Mouse (Mus musculus) heart, embryonic 11.5 days (tissue): ENCODE data around the gene Atp11c. TPM values are rescaled to one million over a fixed set of nuclear protein-coding genes. Genes with fewer than 3 reads are reported as not detected.

ENCODE experiments used
- ATAC-seq: fragments of 200-750 bp; cut with Nextera tagmentation; replicated peaks from 2 replicates; pipeline ENCODE4 v1.8.0; 2017; ENCODE audit warnings: moderate library complexity; ENCODE audit not compliant: insufficient number of reproducible peaks, low FRiP score, low TSS enrichment
- H3K27ac ChIP-seq: fragments of 300-500 bp; sonication (generic); 2 replicates; pipeline ENCODE4 v1.5.1; 2014; ENCODE audit warnings: mild to moderate bottlenecking, low read depth, low read length
- H3K27me3 ChIP-seq: fragments of 300-500 bp; sonication (generic); 2 replicates; pipeline ENCODE4 v1.6.1; 2014; ENCODE audit warnings: mild to moderate bottlenecking, low read length, mixed read lengths; ENCODE audit not compliant: control insufficient read depth, insufficient read depth
- H3K36me3 ChIP-seq: fragments of 300-500 bp; sonication (generic); 2 replicates; pipeline ENCODE4 v1.6.1; 2014; ENCODE audit warnings: mild to moderate bottlenecking, low read length, moderate library complexity, mixed read lengths; ENCODE audit not compliant: control insufficient read depth, insufficient read depth
- H3K4me1 ChIP-seq: fragments of 300-500 bp; sonication (generic); 2 replicates; pipeline ENCODE4 v1.6.1; 2014; ENCODE audit warnings: low read length; ENCODE audit not compliant: control insufficient read depth, insufficient read depth
- H3K4me2 ChIP-seq: fragments of 300-500 bp; sonication (generic); 2 replicates; pipeline ENCODE4 v1.6.1; 2014; ENCODE audit warnings: mild to moderate bottlenecking, moderate library complexity
- H3K4me3 ChIP-seq: fragments of 300-500 bp; sonication (generic); 2 replicates; pipeline ENCODE4 v1.5.1; 2014; ENCODE audit warnings: low read depth, low read length
- H3K9ac ChIP-seq: fragments of 300-500 bp; sonication (generic); 2 replicates; pipeline ENCODE4 v1.6.1; 2014; ENCODE audit warnings: mild to moderate bottlenecking, low read depth, low read length, moderate library complexity
- H3K9me3 ChIP-seq: fragments of 300-500 bp; sonication (generic); replicated peaks from 2 replicates; pipeline ENCODE4 v1.6.1; 2016; ENCODE audit warnings: low read length; ENCODE audit not compliant: control insufficient read depth
- WGBS: fragments of 180-500 bp; shearing (Covaris S2); extraction: QIAGEN DNeasy Blood & Tissue Kit; methylation state at CpG from one replicate; pipeline ENCODE4 v1.1.7; 2014; ENCODE audit not compliant: insufficient replicate concordance; 5-methylcytosine and 5-hydroxymethylcytosine counted together
- polyA plus RNA-seq: library from polyadenylated mRNA; unstranded; fragments of >200 nt; fragmentation: Nextera tagmentation; extraction: Ambion mirVana; gene quantifications from 2 replicates; pipeline ENCODE4 v1.2.1, GENCODE M21; 2014

The Atp11c gene
- polyA plus RNA-seq, 1 experiment from 2014 or later = 6.2 TPM

DNA sequence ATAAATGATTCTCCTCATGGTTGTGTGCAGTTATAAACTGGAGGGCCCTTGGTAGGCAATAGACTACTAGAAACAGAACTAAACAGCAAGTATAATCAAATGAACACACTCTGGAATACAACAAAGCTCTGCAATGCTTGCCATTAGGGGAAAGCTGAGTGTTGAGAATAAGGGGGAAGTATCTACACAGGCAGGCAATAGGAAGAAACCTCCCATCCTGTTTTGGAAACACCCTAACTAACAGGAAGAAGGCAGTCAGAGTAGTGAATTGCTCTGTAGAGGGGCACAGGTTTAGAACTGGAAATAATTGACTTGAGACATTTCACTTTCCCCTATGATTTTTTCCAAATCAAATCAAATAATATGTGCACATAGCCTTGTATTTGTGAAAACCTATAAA is 247.1 kb downstream of the Atp11c start:
- Histone ChIP-seq H3K9me3 (no peaks in the 10 kb centered on the region), H3K4me2 (no peak overlapping the region), H3K27ac (no peak overlapping the region), H3K9ac (no peak overlapping the region), H3K4me1 (no peaks in the 10 kb centered on the region), H3K4me3 (no peak overlapping the region), H3K27me3 (no peaks in the 10 kb centered on the region), H3K36me3 (no peaks in the 10 kb centered on the region)
- no peak for ATAC-seq

DNA sequence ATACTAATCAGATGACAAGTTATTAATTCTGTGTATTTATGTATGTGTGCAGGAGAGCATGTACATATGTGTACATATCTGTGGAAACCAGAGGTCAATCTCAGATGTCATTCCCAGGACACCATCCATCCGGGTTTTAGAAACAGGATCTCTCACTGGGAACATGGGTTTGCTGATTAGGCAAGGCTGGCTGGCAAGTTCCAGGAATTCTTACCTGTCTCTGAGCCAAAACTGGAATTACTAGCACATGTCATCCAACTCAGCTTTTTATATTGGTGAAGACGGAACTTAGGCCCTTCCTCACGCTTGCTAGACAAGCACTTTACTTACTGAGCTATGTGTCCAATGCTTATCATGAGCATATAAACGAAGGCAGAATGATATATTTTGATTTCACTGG is 247.5 kb downstream of the Atp11c start:
- Histone ChIP-seq H3K4me2 (no peak overlapping the region), H3K9ac (no peak overlapping the region), H3K9me3 (no peaks in the 10 kb centered on the region), H3K4me1 (no peaks in the 10 kb centered on the region), H3K27ac (no peak overlapping the region), H3K27me3 (no peaks in the 10 kb centered on the region), H3K36me3 (no peaks in the 10 kb centered on the region), H3K4me3 (no peak overlapping the region)
- WGBS = 76% methylated on average over 4 of the region's 4 CpGs
- ATAC-seq = no peak

DNA sequence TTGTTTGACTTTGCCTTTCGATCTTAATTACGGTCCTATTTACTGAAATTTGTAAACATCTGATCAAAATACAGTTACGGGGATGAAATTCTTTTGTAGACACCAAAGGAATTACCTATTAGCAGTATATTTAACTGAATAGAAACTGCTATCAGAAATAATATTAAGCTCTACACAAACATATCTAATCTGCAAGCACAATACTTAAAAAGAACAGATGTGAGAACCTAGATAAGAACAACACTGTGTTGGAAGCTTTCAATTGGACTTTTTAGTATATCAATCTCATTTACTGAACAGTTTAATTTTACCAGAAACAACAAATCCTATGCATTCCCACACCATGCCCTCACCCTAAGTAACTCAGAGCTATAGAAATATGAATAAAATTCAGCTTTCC is 262.8 kb downstream of the Atp11c start:
- Histone ChIP-seq H3K9me3 (no peaks in the 10 kb centered on the region), H3K4me1 (no peaks in the 10 kb centered on the region), H3K4me2 (no peak overlapping the region), H3K27ac (no peak overlapping the region), H3K4me3 (no peak overlapping the region), H3K27me3 (no peaks in the 10 kb centered on the region), H3K36me3 (no peaks in the 10 kb centered on the region), H3K9ac (no peak overlapping the region)
- ATAC-seq = no peak
- 90% methylated on average over 3 of the region's 3 CpGs for WGBS

DNA sequence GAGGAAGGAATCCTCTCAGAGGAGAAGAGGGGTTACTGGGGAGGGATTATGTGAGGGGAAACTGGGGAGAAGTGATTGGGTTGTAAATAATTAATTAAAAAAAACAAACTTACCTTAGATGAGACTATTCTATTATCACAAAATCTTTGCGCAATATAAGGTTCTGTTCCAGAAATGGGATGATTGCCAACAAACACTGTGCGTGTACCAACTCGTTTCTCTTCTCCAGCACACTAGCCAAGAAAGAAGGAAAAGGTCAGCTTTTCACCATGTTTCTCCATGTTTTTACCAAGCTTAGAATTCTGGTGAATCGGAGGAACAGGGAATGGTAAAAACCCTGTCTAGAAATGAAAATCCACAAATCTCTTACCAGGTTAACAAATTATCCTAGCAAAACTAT is 271.2 kb downstream of the Atp11c start:
- Histone ChIP-seq H3K4me1 (no peaks in the 10 kb centered on the region), H3K27me3 (no peaks in the 10 kb centered on the region), H3K9ac (no peak overlapping the region), H3K9me3 (no peaks in the 10 kb centered on the region), H3K4me2 (no peak overlapping the region), H3K27ac (no peak overlapping the region), H3K4me3 (no peak overlapping the region), H3K36me3 (no peaks in the 10 kb centered on the region)
- no peak for ATAC-seq
- 90% methylated on average over 4 of the region's 4 CpGs for WGBS

DNA sequence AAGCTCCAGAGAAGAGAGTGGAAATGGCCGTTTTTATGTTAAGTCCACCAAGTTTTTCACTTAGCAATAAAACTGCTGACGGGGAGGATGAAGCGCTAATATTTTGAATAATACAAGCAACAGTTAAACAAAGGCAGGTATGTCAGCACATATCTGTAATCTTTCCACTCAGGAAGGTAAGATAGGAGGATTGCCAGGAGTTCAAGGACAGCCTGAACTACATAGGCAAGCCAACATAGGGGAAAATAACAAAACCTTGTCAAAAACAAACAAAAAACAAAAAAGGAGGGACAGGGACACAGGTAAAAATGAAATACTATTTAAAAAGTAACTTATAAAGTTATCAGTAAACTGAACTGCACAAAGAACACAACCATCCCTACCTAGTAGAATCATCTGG is 274.8 kb downstream of the Atp11c start:
- Histone ChIP-seq H3K27ac (no peak overlapping the region), H3K9ac (no peak overlapping the region), H3K27me3 (no peaks in the 10 kb centered on the region), H3K4me2 (no peak overlapping the region), H3K4me3 (no peak overlapping the region), H3K9me3 (no peaks in the 10 kb centered on the region), H3K4me1 (no peaks in the 10 kb centered on the region), H3K36me3 (no peaks in the 10 kb centered on the region)
- ATAC-seq = no peak
- WGBS = 91% methylated on average over 3 of the region's 3 CpGs

- Histone ChIP-seq H3K4me3 (no peak overlapping the region), H3K27me3 (no peaks in the 10 kb centered on the region), H3K9ac (no peak overlapping the region), H3K4me2 (no peak overlapping the region), H3K36me3 (no peaks in the 10 kb centered on the region), H3K27ac (no peak overlapping the region), H3K4me1 (no peaks in the 10 kb centered on the region), H3K9me3 (no peaks in the 10 kb centered on the region)
- 75% methylated on average over 2 of the region's 2 CpGs for WGBS
- no peak for ATAC-seq
Measured at GRCm38 (mm10) chrX:60292335-60292734, 300.2 kb downstream of the Atp11c start.

DNA sequence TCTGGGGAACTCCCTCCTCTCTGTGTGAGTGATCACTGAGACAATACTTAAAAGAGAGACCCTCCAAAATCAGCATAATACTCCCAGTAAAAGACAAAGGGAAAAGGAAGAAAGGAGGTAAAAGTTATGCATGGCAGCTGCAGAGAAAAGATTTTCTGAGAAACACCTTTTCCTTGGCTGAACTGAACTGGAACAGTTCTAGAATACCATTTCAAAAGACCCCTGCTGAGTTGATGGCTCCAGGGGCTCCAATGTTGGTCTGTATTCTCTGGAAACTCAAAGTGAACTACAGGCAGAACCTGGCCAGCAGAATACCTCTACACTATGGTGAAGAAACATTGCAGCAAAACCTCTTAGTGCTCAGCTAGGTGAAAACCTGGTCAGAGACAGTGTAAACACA is 337.2 kb downstream of the Atp11c start:
- no peak overlapping the region for H3K9ac ChIP-seq
- H3K27ac ChIP-seq = no peak overlapping the region
- H3K4me3 ChIP-seq = no peak overlapping the region
- no peaks in the 10 kb centered on the region for H3K36me3 ChIP-seq
- H3K4me2 ChIP-seq = no peak overlapping the region
- no peaks in the 10 kb centered on the region for H3K9me3 ChIP-seq
- H3K4me1 ChIP-seq = no peaks in the 10 kb centered on the region
- no peaks in the 10 kb centered on the region for H3K27me3 ChIP-seq
- ATAC-seq = no peak

- WGBS = 33% methylated on average over 1 of the region's 1 CpGs
- ATAC-seq = no peak
Measured at GRCm38 (mm10) chrX:60187726-60188125, 404.8 kb downstream of the Atp11c start.

GRCm38 (mm10) chrX:60182611-60183010 is 409.9 kb downstream of the Atp11c start:
- Histone ChIP-seq H3K27me3 (peaks cover 3% of the 10 kb centered on the region; the same call in 1 of the 2 replicates), H3K9ac (no peak overlapping the region)
- WGBS = 46% methylated on average over 3 of the region's 3 CpGs

More at GRCm38 (mm10) chrX:60187726-60188125, 404.8 kb downstream of the Atp11c start:
- Histone ChIP-seq H3K27me3 (no peaks in the 10 kb centered on the region), H3K4me2 (no peak overlapping the region), H3K9ac (no peak overlapping the region), H3K9me3 (no peaks in the 10 kb centered on the region), H3K27ac (no peak overlapping the region), H3K36me3 (no peaks in the 10 kb centered on the region), H3K4me3 (no peak overlapping the region), H3K4me1 (no peaks in the 10 kb centered on the region)

More at GRCm38 (mm10) chrX:60182611-60183010, 409.9 kb downstream of the Atp11c start:
- Histone ChIP-seq H3K27ac (no peak overlapping the region), H3K4me3 (no peak overlapping the region), H3K4me2 (no peak overlapping the region), H3K4me1 (no peaks in the 10 kb centered on the region), H3K36me3 (no peaks in the 10 kb centered on the region), H3K9me3 (no peaks in the 10 kb centered on the region)
- no peak for ATAC-seq
